Mouse (Mus musculus): ENCODE results near the gene Serpina1e. TPM values are rescaled to one million over a fixed set of nuclear protein-coding genes. Genes with fewer than 3 reads are reported as not detected.

The Serpina1e gene
- 0.14 TPM for polyA plus RNA-seq (2021)

DNA sequence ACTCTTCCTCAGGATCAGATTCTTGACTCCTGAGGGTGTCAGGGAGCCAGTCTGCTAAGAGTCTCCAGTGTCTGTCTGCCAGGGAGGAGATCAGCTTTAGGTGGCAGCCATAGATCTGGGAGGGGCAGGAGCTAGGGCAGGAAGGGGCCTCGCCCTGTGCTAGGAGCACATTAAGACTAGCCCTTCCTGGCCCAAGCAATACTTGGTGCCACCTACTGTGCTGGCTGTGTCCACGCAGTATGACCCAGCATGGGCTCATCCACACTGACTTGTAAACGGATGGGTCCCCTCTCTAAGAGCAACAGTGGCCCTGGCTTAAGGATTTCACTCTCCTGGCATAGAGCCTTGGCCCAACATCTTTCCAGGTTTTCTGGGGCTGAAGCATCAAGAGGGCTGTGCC is at the start of gene Serpina1e:
Serpina1e (minus strand) TSS at position 178 of the 400 bp plus-strand sequence.
- CTCF ChIA-PET: no interaction called here

DNA sequence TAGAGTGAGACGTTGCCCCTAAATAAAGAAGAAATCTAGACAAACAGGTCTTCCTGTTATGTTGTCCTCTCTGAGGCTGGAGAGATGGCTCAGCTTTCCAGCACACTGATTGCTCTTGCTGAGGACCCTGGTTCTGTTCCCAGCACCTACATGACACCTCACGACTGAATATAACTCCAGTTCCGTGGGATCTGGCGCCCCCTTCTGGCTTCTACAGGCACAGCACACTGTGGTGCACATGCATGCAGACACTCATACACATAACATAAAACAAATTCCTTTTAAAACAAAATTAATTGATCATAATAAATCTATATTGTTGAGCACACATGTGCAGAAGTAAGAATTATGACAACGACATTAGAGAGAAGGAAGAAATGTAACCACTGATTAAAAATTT is 45.9 kb upstream of the Serpina1e start:
- DNase-seq (ENCODE audit: low read depth, low spot score) (no peak), ATAC-seq (no peak)
- no peak for TF ChIP-seq CTCF (IDR thresholded peaks at IDR 0.05)
- CTCF ChIA-PET: interaction anchor here (1.7 to 2.0 kb wide), 2 partner anchors 9 to 21 kb away, joined by 4 to 6 read pairs; no protein-coding TSS in a partner anchor
- in situ Hi-C loops (cut with MboI; ENCODE audit: low pct_unique_long_range_greater_than_20kb): no loop called here
- no peaks in the 10 kb centered on the region for H3K27me3 ChIP-seq
- POLR2A ChIA-PET: no interaction called here

More for the DNA sequence above, at the start of gene Serpina1e:
- in situ Hi-C loops (cut with MboI; ENCODE audit: low pct_unique_long_range_greater_than_20kb): loop anchor here (25.0 kb wide), 1 partner anchor 396 kb away; no protein-coding TSS in a partner anchor
- POLR2A ChIA-PET: no interaction called here
- TF ChIP-seq CTCF (IDR thresholded peaks at IDR 0.05): no peak
- H3K27me3 ChIP-seq: no peaks in the 10 kb centered on the region
- no peak for DNase-seq (ENCODE audit: low read depth, low spot score)
- no peak for ATAC-seq

DNA sequence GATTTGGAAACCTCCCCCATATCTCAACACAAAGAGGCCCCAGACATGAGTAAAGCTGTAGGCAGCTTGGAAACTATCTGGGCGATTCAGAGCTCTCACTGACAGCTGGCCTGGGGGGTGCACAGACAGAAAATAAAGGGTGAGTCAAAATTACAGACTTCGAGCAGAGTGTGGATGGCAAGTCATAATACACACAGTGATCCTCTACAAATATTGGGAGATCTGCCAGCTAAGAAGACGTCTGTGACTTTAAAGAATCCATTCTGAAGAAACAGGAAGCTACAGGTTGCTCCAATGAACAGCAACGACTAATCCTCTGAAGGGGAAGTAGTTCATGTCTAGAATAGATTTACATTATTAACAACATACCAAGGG is 44.5 kb upstream of the Serpina1e start:
- in situ Hi-C loops (cut with MboI; ENCODE audit: low pct_unique_long_range_greater_than_20kb): no loop called here

DNA sequence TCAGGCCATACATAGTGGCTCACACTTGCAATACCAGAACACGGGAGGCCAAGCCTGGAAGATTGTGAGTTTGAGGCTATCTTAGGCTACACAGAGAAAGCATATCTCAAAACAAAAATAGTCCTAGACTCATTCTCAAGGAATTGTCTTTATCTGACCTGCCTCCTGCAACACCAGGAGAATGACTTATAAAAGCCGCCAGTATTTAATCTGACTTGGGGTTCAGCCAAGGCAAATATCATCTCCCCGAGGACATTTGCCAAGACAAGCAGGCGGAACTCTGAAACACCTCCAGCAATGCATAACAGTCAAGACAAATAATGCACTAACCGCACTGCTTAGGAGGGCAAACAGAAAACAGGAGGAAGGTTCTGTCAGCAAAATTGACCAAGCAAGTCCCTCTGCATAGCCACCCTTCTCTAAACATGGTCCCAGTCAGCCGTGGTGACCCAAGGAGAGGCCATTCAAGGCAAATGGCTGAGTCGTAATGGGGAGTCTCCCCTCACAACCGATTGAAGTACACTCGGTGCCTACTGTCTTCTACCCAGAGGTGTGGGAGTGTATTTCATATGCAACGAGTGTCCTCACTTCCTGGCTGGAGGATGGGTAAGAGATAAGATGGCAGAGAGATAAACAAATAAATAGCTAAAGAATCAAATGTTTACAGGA is 43.9 kb upstream of the Serpina1e start:
- in situ Hi-C loops (cut with MboI; ENCODE audit: low pct_unique_long_range_greater_than_20kb): no loop called here

More for the DNA sequence above, 44.5 kb upstream of the Serpina1e start:
- peak; percentile 61 for DNase-seq (ENCODE audit: low read depth, low spot score)
- ChIA-PET POLR2A (interaction anchor here (1.0 to 1.3 kb wide), 2 partner anchors 12 to 56 kb away, joined by 3 read pairs; no protein-coding TSS in a partner anchor), CTCF (interaction anchor here (1.2 to 2.0 kb wide), 3 partner anchors 8 to 70 kb away, joined by 4 to 6 read pairs (median 6); no protein-coding TSS in a partner anchor)
- H3K27me3 ChIP-seq: no peaks in the 10 kb centered on the region
- peak; percentile 66 for ATAC-seq
- no peak for TF ChIP-seq CTCF (IDR thresholded peaks at IDR 0.05)

DNA sequence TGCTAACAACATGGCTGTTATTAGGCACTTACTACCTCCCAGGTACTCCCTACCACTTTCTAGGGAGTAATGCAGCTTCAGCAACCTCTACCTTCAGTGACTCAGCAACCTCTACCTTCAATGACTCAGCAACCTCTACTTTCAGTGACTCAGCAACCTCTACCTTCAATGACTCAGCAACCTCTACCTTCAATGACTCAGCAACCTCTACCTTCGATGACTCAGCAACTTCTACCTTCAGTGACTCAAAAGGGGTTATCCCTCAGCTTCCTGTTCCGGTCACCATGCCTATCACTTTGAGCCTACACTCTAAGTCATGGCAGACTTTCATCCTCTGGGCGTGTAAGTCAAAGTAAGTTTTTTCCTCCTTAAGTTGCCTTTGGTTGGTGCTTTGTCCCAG is 41.8 kb upstream of the Serpina1e start:
- in situ Hi-C loops (cut with MboI; ENCODE audit: low pct_unique_long_range_greater_than_20kb): no loop called here
- H3K27me3 ChIP-seq: no peaks in the 10 kb centered on the region
- ChIA-PET POLR2A (no interaction called here), CTCF (no interaction called here)
- TF ChIP-seq CTCF (IDR thresholded peaks at IDR 0.05): no peak
- DNase-seq (ENCODE audit: low read depth, low spot score) (no peak), ATAC-seq (no peak)

More for the DNA sequence above, 43.9 kb upstream of the Serpina1e start:
- no peak for TF ChIP-seq CTCF (IDR thresholded peaks at IDR 0.05)
- POLR2A ChIA-PET: interaction anchor here (1.0 to 1.3 kb wide), 2 partner anchors 12 to 57 kb away, joined by 3 read pairs; no protein-coding TSS in a partner anchor
- peak; percentile 92 for ATAC-seq
- CTCF ChIA-PET: interaction anchor here (1.2 to 2.0 kb wide), 3 partner anchors 7 to 71 kb away, joined by 4 to 6 read pairs (median 6); no protein-coding TSS in a partner anchor
- H3K27me3 ChIP-seq: no peaks in the 10 kb centered on the region
- peak; percentile 97 for DNase-seq (ENCODE audit: low read depth, low spot score)

DNA sequence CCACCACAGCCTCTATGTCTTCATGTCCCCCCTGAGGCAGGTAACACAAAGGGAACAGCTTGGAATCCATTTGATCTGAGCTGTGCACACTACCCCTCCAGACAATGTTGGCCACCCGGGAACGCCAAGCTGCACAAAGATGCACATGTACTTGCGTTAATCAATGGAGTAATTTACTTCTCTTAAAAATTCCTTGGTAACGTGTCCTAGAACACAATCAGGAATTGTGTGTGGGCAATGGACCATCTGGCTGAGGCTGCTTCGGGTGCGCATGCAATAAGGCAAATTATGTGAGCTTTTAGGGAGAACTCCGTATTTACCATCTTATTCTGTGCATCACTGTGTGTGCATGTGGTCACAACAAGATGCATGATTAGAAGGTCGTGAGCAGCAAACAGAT is 40.8 kb upstream of the Serpina1e start:
- ChIA-PET CTCF (no interaction called here), POLR2A (no interaction called here)
- no peak for DNase-seq (ENCODE audit: low read depth, low spot score)
- in situ Hi-C loops (cut with MboI; ENCODE audit: low pct_unique_long_range_greater_than_20kb): loop anchor here (5.0 kb wide), 3 partner anchors 33 to 423 kb away; no protein-coding TSS in a partner anchor
- TF ChIP-seq CTCF (IDR thresholded peaks at IDR 0.05): no peak
- no peaks in the 10 kb centered on the region for H3K27me3 ChIP-seq
- no peak for ATAC-seq

DNA sequence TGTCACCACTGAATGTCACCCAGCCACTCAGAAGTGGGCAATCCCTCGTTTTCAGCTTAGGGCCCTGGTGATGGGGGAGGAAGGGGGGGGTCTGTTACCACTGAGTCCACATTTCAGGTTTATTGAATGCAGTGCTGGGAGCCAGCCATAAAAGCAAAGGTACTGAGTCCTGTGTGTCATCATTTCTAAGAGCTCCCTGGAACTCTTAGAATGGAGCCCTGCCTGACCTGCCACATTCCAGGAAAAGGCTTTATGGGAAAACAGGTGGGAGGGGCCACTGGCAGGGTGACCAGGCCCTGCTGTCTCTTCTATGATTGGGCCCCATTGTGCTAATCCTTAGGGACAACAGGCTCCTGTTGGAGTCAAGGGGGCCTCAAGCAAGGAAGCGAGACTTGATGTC is 37.7 kb upstream of the Serpina1e start:
- in situ Hi-C loops (cut with MboI; ENCODE audit: low pct_unique_long_range_greater_than_20kb): loop anchor here (5.0 kb wide), 3 partner anchors 36 to 426 kb away; no protein-coding TSS in a partner anchor
- POLR2A ChIA-PET: no interaction called here
- CTCF ChIA-PET: interaction anchor here (0.7 to 4.0 kb wide), 3 partner anchors 31 to 76 kb away, joined by 3 to 23 read pairs (median 3); no protein-coding TSS in a partner anchor
- ATAC-seq (no peak), DNase-seq (ENCODE audit: low read depth, low spot score) (no peak)
- H3K27me3 ChIP-seq: no peaks in the 10 kb centered on the region
- TF ChIP-seq CTCF (IDR thresholded peaks at IDR 0.05): no peak

DNA sequence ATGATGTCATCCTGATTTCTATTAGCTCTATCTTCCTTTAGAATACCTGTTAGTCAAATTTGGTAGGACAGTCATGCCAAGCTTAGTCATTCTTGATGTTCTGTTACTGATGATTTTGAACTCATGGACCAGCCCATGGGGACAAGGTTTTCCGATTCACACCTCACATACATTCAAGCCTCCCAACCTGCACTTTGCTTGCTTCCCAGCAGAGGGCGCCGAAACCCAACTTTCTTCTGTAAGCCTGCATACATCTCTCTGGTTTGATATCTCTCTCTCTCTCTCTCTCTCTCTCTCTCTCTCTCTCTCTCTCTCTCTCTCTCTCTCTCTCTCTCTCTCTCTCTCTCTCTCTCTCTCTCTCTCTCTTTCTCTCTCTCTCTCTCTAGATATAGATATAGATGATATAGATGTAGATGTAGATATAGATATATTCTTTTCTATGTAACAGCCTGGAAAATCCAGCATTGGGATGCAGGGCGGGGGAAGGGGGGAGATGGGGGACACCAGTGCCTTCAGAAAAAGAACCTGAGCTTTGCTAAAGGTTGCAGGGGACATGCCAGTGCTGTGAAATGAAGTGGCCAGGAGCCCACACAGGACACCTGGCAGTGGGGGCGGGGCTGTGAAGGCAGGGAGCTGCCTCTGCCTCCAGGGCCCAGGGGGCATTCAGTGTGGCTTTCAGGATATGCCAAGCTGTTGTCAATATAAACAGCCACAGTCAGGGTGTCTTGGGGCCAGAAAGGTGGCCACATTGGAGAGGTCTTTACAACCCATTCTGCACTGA is 36.7 kb upstream of the Serpina1e start:
- ATAC-seq (no peak), DNase-seq (ENCODE audit: low read depth, low spot score) (no peak)
- POLR2A ChIA-PET: interaction anchor here (1.5 kb wide), 1 partner anchor 34 kb away, joined by 4 read pairs; no protein-coding TSS in a partner anchor
- CTCF ChIA-PET: interaction anchor here (0.7 to 4.0 kb wide), 16 partner anchors 8 to 423 kb away, joined by 3 to 23 read pairs (median 4); no protein-coding TSS in a partner anchor
- in situ Hi-C loops (cut with MboI; ENCODE audit: low pct_unique_long_range_greater_than_20kb): loop anchor here (5.0 kb wide), 3 partner anchors 37 to 427 kb away; no protein-coding TSS in a partner anchor
- no peaks in the 10 kb centered on the region for H3K27me3 ChIP-seq
- TF ChIP-seq CTCF (IDR thresholded peaks at IDR 0.05): peak; percentile 85

DNA sequence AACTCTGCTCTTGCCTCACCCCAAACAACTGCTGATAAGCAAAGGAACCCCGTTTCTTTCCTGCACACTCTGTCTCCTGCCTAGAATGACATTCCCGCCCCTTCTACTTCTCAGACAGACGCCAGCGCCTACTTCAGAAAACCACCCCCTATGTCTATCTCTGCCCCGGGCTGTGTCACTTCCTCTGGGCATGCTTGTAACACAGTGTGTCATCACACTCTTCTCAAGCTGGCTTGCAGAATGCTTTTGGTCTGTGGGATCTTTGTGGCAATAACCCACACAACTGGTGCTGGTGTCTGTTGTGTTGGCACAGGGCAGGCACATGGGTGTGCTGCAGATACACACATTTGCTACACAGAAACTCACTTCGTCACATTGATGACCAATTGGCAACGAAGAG is 34.2 kb upstream of the Serpina1e start:
- in situ Hi-C loops (cut with MboI; ENCODE audit: low pct_unique_long_range_greater_than_20kb): no loop called here
- CTCF ChIA-PET: interaction anchor here (1.2 to 4.0 kb wide), 3 partner anchors 37 to 77 kb away, joined by 4 to 23 read pairs (median 22); no protein-coding TSS in a partner anchor
- POLR2A ChIA-PET: interaction anchor here (0.5 kb wide), 1 partner anchor 281 kb away, joined by 3 read pairs; no protein-coding TSS in a partner anchor
- H3K27me3 ChIP-seq: no peaks in the 10 kb centered on the region
- DNase-seq (ENCODE audit: low read depth, low spot score): no peak
- ATAC-seq: no peak
- no peak for TF ChIP-seq CTCF (IDR thresholded peaks at IDR 0.05)

DNA sequence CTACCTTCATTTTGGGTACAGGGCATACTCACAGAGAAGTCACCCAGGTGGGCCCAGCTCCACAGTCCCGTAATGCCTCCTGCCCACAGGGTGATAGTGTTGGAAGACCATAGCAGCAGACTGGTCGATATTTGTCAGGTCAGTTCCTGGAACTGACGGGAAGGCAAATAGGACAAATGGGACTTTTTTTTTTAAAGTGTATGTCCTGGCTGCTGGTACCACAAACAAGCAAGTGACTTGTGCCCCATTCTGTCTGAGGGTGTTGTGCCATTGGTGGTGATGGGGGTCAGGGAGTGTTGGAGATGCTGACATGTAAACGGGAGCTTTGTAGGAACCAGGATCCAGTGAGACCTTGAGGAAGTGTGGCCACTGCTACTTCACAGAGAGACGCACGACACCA is 31.1 kb upstream of the Serpina1e start, which contains the start of gene Serpina11:
Serpina11 (minus strand) TSS at position 101 of the 400 bp plus-strand sequence.
- in situ Hi-C loops (cut with MboI; ENCODE audit: low pct_unique_long_range_greater_than_20kb): no loop called here
- TF ChIP-seq CTCF (IDR thresholded peaks at IDR 0.05): no peak
- ATAC-seq: no peak
- H3K27me3 ChIP-seq: no peaks in the 10 kb centered on the region
- DNase-seq (ENCODE audit: low read depth, low spot score): no peak
- POLR2A ChIA-PET: no interaction called here
- CTCF ChIA-PET: interaction anchor here (1.3 to 1.5 kb wide), 2 partner anchors 40 to 430 kb away, joined by 3 to 8 read pairs; no protein-coding TSS in a partner anchor

All from Patski (cell line).